Mouse (Mus musculus): ENCODE measurements around the gene Clec4g. TPM values are rescaled to one million over a fixed set of nuclear protein-coding genes. Genes with fewer than 3 reads are reported as not detected.
"Not testable (repeated sequence)": the region's sequence is repeated elsewhere in the genome, so short reads cannot be mapped to it uniquely, and the experiment has no call there.

Clec4g gene
- total RNA-seq (2012; rRNA removed) = not detected in 2 replicates

DNA sequence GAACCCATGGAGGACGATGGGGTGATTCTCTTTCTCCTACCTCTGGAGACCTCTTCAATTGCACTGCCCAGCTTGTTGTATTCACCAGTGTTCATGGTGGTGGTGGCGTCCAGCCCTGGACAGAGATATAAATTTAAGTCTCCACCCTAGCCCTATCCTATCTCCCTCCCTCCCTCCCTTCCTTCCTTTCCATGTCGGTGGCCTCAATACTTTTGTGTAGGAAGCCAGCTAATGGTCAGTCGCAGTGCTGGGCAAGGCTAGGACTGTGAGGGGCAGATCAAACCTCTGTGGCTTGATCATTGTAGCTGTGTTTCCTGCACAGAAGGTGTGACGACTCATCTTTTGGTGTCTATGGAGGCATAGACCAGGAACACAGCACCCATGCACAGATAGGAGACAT lies at the start of gene Clec4g:
TSS of gene Clec4g (minus strand) at position 101 of the 400 bp plus-strand sequence.
- Histone ChIP-seq H3K4me3 (ENCODE audit: insufficient read depth in 1 of 2, low read depth in 1 of 2, low read length in 2 of 2, poor library complexity in 1 of 2, severe bottlenecking in 1 of 2) (no peak within 1 kb of the TSS), H3K9ac (ENCODE audit: insufficient read depth, low read depth, low read length, poor library complexity, severe bottlenecking) (no peak within 1 kb of the TSS), H3K4me1 (ENCODE audit: control insufficient read depth in 2 of 2, insufficient read depth in 2 of 2, low read length in 2 of 2, poor library complexity in 1 of 2) (no peaks in the 10 kb centered on the region), H3K27ac (ENCODE audit: insufficient read depth, low read depth, low read length, poor library complexity, severe bottlenecking) (no peak within 1 kb of the TSS), H3K36me3 (ENCODE audit: control insufficient read depth, insufficient read depth, low read length, poor library complexity, severe bottlenecking) (no peaks in the 10 kb centered on the region), H3K9me3 (ENCODE audit: control insufficient read depth, insufficient read depth, low read depth, low read length) (no peaks in the 10 kb centered on the region)
- no peak for DNase-seq (ENCODE audit: low read depth, low spot score)
- no peak for TF ChIP-seq MAFK (IDR thresholded peaks at IDR 0.05; ENCODE audit: insufficient read depth, low read depth, low read length)
- no peak for TF ChIP-seq HCFC1 (IDR thresholded peaks at IDR 0.05; ENCODE audit: borderline replicate concordance, insufficient read depth, low read length)
- TF ChIP-seq ZNF384 (IDR thresholded peaks at IDR 0.05; ENCODE audit: low read depth, low read length) = no peak
- TF ChIP-seq ZC3H11A (IDR thresholded peaks at IDR 0.05; ENCODE audit: borderline replicate concordance, low read depth, low read length) = no peak
- TF ChIP-seq CHD2 (IDR thresholded peaks at IDR 0.05; ENCODE audit: low read depth, low read length) = no peak
- in situ Hi-C loops (cut with MboI; ENCODE audit: low sequenced_read_pairs in 2 of 2, unreplicated experiment in 2 of 2) = no loop called here

DNA sequence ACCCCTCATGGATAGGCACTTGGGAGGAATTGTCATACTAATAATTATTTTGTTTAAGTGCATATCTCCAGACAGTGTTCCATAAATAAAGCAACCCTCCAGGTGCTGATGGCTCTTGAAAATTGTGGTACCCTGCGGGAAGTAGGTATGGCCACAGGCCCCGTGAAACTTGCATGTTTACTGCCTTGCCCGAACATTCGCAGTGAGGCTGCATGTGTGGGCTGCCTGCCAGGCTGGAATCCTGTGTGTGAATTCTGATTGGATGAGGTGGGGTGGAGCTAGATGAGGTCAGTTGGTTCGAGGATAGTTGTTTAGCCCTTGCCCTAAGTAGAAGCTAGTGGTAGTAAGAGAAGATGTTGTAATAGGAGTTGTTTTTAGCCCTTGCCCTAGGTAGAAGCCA lies 48.2 kb upstream of the Clec4g start:
- H3K36me3 ChIP-seq (ENCODE audit: control insufficient read depth, insufficient read depth, low read length, poor library complexity, severe bottlenecking); DNase-seq (ENCODE audit: low read depth, low spot score); H3K4me3 ChIP-seq (ENCODE audit: insufficient read depth in 1 of 2, low read depth in 1 of 2, low read length in 2 of 2, poor library complexity in 1 of 2, severe bottlenecking in 1 of 2); H3K9me3 ChIP-seq (ENCODE audit: control insufficient read depth, insufficient read depth, low read depth, low read length); H3K9ac ChIP-seq (ENCODE audit: insufficient read depth, low read depth, low read length, poor library complexity, severe bottlenecking); H3K4me1 ChIP-seq (ENCODE audit: control insufficient read depth in 2 of 2, insufficient read depth in 2 of 2, low read length in 2 of 2, poor library complexity in 1 of 2); in situ Hi-C loops (cut with MboI; ENCODE audit: low sequenced_read_pairs in 2 of 2, unreplicated experiment in 2 of 2); H3K27ac ChIP-seq (ENCODE audit: insufficient read depth, low read depth, low read length, poor library complexity, severe bottlenecking): not testable (repeated sequence)

DNA sequence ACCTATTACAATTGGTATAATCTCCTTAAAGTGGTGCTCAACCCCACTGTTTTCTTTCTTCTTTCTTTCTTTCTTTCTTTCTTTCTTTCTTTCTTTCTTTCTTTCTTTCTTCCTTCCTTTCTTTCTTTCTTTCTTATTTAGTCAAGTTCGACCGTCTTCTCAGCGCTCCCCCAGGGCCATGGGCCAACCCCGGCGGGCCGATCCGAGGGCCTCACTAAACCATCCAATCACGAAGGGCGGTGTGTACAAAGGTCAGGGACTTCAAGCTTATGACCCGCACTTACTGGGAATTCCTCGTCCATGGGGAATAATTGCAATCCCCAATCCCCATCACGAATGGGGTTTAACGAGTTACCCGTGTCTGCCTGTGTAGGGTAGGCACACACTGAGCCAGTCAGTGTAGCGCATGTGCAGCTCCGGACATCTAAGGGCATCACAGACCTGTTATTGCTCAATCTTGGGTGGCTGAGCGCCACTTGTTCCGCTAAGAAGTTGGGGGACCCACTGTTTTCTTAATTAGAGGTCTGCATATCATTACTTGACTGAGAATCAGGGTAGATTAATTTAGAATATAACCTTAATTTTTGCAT lies 33.9 kb upstream of the Clec4g start:
- Histone ChIP-seq H3K9ac (ENCODE audit: insufficient read depth, low read depth, low read length, poor library complexity, severe bottlenecking) (no peak overlapping the region), H3K4me1 (ENCODE audit: control insufficient read depth in 2 of 2, insufficient read depth in 2 of 2, low read length in 2 of 2, poor library complexity in 1 of 2) (no peaks in the 10 kb centered on the region), H3K4me3 (ENCODE audit: insufficient read depth in 1 of 2, low read depth in 1 of 2, low read length in 2 of 2, poor library complexity in 1 of 2, severe bottlenecking in 1 of 2) (no peak overlapping the region), H3K9me3 (ENCODE audit: control insufficient read depth, insufficient read depth, low read depth, low read length) (no peaks in the 10 kb centered on the region), H3K36me3 (ENCODE audit: control insufficient read depth, insufficient read depth, low read length, poor library complexity, severe bottlenecking) (no peaks in the 10 kb centered on the region), H3K27ac (ENCODE audit: insufficient read depth, low read depth, low read length, poor library complexity, severe bottlenecking) (no peak overlapping the region)
- no peak for TF ChIP-seq ZC3H11A (IDR thresholded peaks at IDR 0.05; ENCODE audit: borderline replicate concordance, low read depth, low read length)
- peak; percentile 99 for DNase-seq (ENCODE audit: low read depth, low spot score)
- in situ Hi-C loops (cut with MboI; ENCODE audit: low sequenced_read_pairs in 2 of 2, unreplicated experiment in 2 of 2) = no loop called here

DNA sequence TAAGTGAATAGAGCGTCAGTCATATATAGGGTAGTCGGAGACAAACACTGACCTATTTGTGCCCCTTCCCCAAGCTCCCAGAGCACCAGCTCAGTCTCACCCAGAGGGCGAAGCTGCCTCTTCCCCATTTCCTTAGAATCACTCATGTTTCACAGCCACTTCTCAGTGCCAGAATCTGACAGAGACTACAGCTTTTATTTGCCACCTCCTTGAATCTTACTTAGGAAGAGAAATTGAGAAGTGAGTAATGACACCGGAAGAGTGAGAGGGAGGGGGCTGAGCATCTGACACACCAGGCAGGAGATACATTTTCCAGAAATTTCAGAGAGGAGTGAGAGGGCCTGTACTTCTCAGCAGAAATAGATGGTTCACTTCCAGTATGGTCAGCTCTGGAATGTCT lies 28.3 kb upstream of the Clec4g start, which contains the start of gene Cd209a:
TSS of gene Cd209a (minus strand) at position 224 of the 400 bp plus-strand sequence.
- H3K9me3 ChIP-seq (ENCODE audit: control insufficient read depth, insufficient read depth, low read depth, low read length) = no peaks in the 10 kb centered on the region
- in situ Hi-C loops (cut with MboI; ENCODE audit: low sequenced_read_pairs in 2 of 2, unreplicated experiment in 2 of 2) = no loop called here

DNA sequence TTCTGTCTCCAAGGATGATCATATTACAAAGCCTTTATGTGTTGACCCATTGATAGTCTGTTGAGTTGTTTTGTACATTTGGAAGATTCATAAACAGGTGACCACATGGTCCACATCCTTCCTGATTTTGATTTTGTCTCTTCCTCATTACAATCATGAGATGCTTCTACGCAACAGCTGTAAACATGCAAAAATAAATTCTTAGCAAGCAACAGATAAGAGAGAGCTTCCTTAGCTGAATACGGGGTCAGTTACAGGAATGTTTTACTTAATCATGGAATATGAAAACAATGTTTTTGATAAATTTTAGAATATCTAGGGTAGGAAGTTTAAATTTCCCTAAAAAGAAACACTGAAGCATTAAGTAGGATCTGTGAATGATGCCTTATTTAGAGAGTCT lies 16.5 kb upstream of the Clec4g start:
- H3K4me1 ChIP-seq (ENCODE audit: control insufficient read depth in 2 of 2, insufficient read depth in 2 of 2, low read length in 2 of 2, poor library complexity in 1 of 2) = no peaks in the 10 kb centered on the region
- H3K27ac ChIP-seq (ENCODE audit: insufficient read depth, low read depth, low read length, poor library complexity, severe bottlenecking) = no peak overlapping the region
- no peaks in the 10 kb centered on the region for H3K36me3 ChIP-seq (ENCODE audit: control insufficient read depth, insufficient read depth, low read length, poor library complexity, severe bottlenecking)
- DNase-seq (ENCODE audit: low read depth, low spot score) = no peak
- in situ Hi-C loops (cut with MboI; ENCODE audit: low sequenced_read_pairs in 2 of 2, unreplicated experiment in 2 of 2) = no loop called here
- no peak overlapping the region for H3K4me3 ChIP-seq (ENCODE audit: insufficient read depth in 1 of 2, low read depth in 1 of 2, low read length in 2 of 2, poor library complexity in 1 of 2, severe bottlenecking in 1 of 2)
- 0 out of 2 replicates have a peak, but pooled peaks cover 1% of the 10 kb centered on the region for H3K9me3 ChIP-seq (ENCODE audit: control insufficient read depth, insufficient read depth, low read depth, low read length)
- TF ChIP-seq MAFK (IDR thresholded peaks at IDR 0.05; ENCODE audit: insufficient read depth, low read depth, low read length) (no peak), CHD2 (IDR thresholded peaks at IDR 0.05; ENCODE audit: low read depth, low read length) (no peak), ZNF384 (IDR thresholded peaks at IDR 0.05; ENCODE audit: low read depth, low read length) (no peak), ZC3H11A (IDR thresholded peaks at IDR 0.05; ENCODE audit: borderline replicate concordance, low read depth, low read length) (no peak), HCFC1 (IDR thresholded peaks at IDR 0.05; ENCODE audit: borderline replicate concordance, insufficient read depth, low read length) (no peak)
- H3K9ac ChIP-seq (ENCODE audit: insufficient read depth, low read depth, low read length, poor library complexity, severe bottlenecking) = no peak overlapping the region

More for the DNA sequence above, 28.3 kb upstream of the Clec4g start, which contains the start of gene Cd209a:
- Histone ChIP-seq H3K4me3 (ENCODE audit: insufficient read depth in 1 of 2, low read depth in 1 of 2, low read length in 2 of 2, poor library complexity in 1 of 2, severe bottlenecking in 1 of 2) (no peak within 1 kb of the TSS), H3K36me3 (ENCODE audit: control insufficient read depth, insufficient read depth, low read length, poor library complexity, severe bottlenecking) (no peaks in the 10 kb centered on the region), H3K9ac (ENCODE audit: insufficient read depth, low read depth, low read length, poor library complexity, severe bottlenecking) (no peak within 1 kb of the TSS), H3K27ac (ENCODE audit: insufficient read depth, low read depth, low read length, poor library complexity, severe bottlenecking) (no peak within 1 kb of the TSS), H3K4me1 (ENCODE audit: control insufficient read depth in 2 of 2, insufficient read depth in 2 of 2, low read length in 2 of 2, poor library complexity in 1 of 2) (no peaks in the 10 kb centered on the region)
- DNase-seq (ENCODE audit: low read depth, low spot score) = no peak
- TF ChIP-seq CHD2 (IDR thresholded peaks at IDR 0.05; ENCODE audit: low read depth, low read length) = no peak

Data from ES-E14 (cell line).